27 mouse cellular contexts compared by ENCODE assay signal in genomic region chr3:102128242-102128641, GRCm38 (mm10). TPM values are rescaled to one million over a fixed set of nuclear protein-coding genes. Genes with fewer than 3 reads are reported as not detected.
DNase-seq lines count a peak whose midpoint lies in the region; ATAC-seq and TF ChIP-seq lines count a peak whose summit lies in the region.
"Had no signal": no experiment of that assay in that cellular context is flagged by ENCODE, and none has a peak within 500 bp of the region (broad histone marks: within the 10 kb centered on the region; RNA-seq: fewer than 3 reads in every experiment).

No protein-coding gene starts in this region.

- TF ChIP-seq EP300 in liver, postnatal 0 days (IDR thresholded peaks at IDR 0.05; ENCODE audit: low read depth), result peak; percentile 37; the same call in 1 of the 2 replicates

- H3K36me3 ChIP-seq in liver, embryonic 12.5 days, result no peaks in the 10 kb centered on the region
- H3K36me3 ChIP-seq in liver, embryonic 13.5 days, result no peaks in the 10 kb centered on the region
- no peaks in the 10 kb centered on the region for H3K36me3 ChIP-seq in liver, embryonic 15.5 days (replicated peaks)
- no peaks in the 10 kb centered on the region for H3K36me3 ChIP-seq in liver, postnatal 0 days (replicated peaks; ENCODE audit: insufficient read depth, low read length)
- H3K36me3 ChIP-seq: embryonic facial prominence, embryonic 13.5 days; embryonic facial prominence, embryonic 15.5 days; forebrain, embryonic 10.5 days; forebrain, embryonic 12.5 days had no signal

- WGBS in liver, embryonic 12.5 days (ENCODE audit: insufficient replicate concordance), result 51% methylated on average over 2 of the region's 2 CpGs
- WGBS in liver, embryonic 13.5 days (ENCODE audit: insufficient replicate concordance), result 39% methylated on average over 2 of the region's 2 CpGs
- 28% methylated on average over 2 of the region's 2 CpGs for WGBS in liver, embryonic 15.5 days (ENCODE audit: insufficient replicate concordance)
- 52% methylated on average over 2 of the region's 2 CpGs for WGBS in liver, postnatal 0 days (ENCODE audit: insufficient replicate concordance)

- peak; percentile 78 for ATAC-seq in liver, embryonic 12.5 days
- ATAC-seq in liver, embryonic 13.5 days (ENCODE audit: low read depth), result peak; percentile 79
- ATAC-seq in liver, embryonic 15.5 days (ENCODE audit: insufficient read depth), result peak; percentile 63; the same call in 1 of the 2 replicates
- no peak for ATAC-seq in liver, postnatal 0 days
- ATAC-seq: activated CD4-positive, CD25-positive, alpha-beta regulatory T cell, adult 4 months; forebrain, embryonic 14.5 days; forebrain, embryonic 16.5 days; Patski had no signal

- no peaks in the 10 kb centered on the region for H3K27me3 ChIP-seq in liver, embryonic 12.5 days (replicated peaks)
- no peaks in the 10 kb centered on the region for H3K27me3 ChIP-seq in liver, embryonic 13.5 days
- 0 out of 2 replicates have a peak, but pooled peaks cover 2% of the 10 kb centered on the region for H3K27me3 ChIP-seq in liver, embryonic 15.5 days
- H3K27me3 ChIP-seq in liver, postnatal 0 days (ENCODE audit: insufficient read depth, low read length), result no peaks in the 10 kb centered on the region
- H3K27me3 ChIP-seq: embryonic facial prominence, embryonic 13.5 days; embryonic facial prominence, embryonic 15.5 days; forebrain, embryonic 12.5 days; Patski had no signal

- H3K9me3 ChIP-seq in liver, embryonic 12.5 days (replicated peaks), result no peaks in the 10 kb centered on the region
- H3K9me3 ChIP-seq in liver, embryonic 13.5 days (replicated peaks), result no peaks in the 10 kb centered on the region
- H3K9me3 ChIP-seq in liver, embryonic 15.5 days (replicated peaks), result no peaks in the 10 kb centered on the region
- H3K9me3 ChIP-seq in liver, postnatal 0 days (ENCODE audit: low read length), result no peaks in the 10 kb centered on the region
- H3K9me3 ChIP-seq: embryonic facial prominence, embryonic 13.5 days; embryonic facial prominence, embryonic 15.5 days; forebrain, embryonic 10.5 days; forebrain, embryonic 12.5 days had no signal

- no peak for TF ChIP-seq CTCF in liver, postnatal 0 days (IDR thresholded peaks at IDR 0.05; ENCODE audit: low read depth)

- no peak overlapping the region for H3K4me2 ChIP-seq in liver, embryonic 12.5 days
- no peak overlapping the region for H3K4me2 ChIP-seq in liver, embryonic 13.5 days
- H3K4me2 ChIP-seq in liver, embryonic 15.5 days, result no peak overlapping the region
- H3K4me2 ChIP-seq in liver, postnatal 0 days (ENCODE audit: low read depth, low read length), result no peak overlapping the region
- H3K4me2 ChIP-seq: embryonic facial prominence, embryonic 13.5 days; embryonic facial prominence, embryonic 15.5 days; forebrain, embryonic 12.5 days had no signal

- H3K9ac ChIP-seq in liver, embryonic 12.5 days, result no peak overlapping the region
- no peak overlapping the region for H3K9ac ChIP-seq in liver, embryonic 13.5 days
- no peak overlapping the region for H3K9ac ChIP-seq in liver, embryonic 15.5 days
- no peak overlapping the region for H3K9ac ChIP-seq in liver, postnatal 0 days (replicated peaks)
- H3K9ac ChIP-seq: embryonic facial prominence, embryonic 13.5 days; embryonic facial prominence, embryonic 15.5 days; forebrain, embryonic 12.5 days had no signal

- no peak overlapping the region for H3K27ac ChIP-seq in liver, embryonic 12.5 days
- no peak overlapping the region for H3K27ac ChIP-seq in liver, embryonic 13.5 days
- no peak overlapping the region for H3K27ac ChIP-seq in liver, embryonic 15.5 days (replicated peaks)
- H3K27ac ChIP-seq in liver, postnatal 0 days (ENCODE audit: low read depth), result no peak overlapping the region
- H3K27ac ChIP-seq: embryonic facial prominence, embryonic 13.5 days; embryonic facial prominence, embryonic 15.5 days; forebrain, embryonic 10.5 days; forebrain, embryonic 12.5 days had no signal

- DNase-seq in liver, embryonic 13.5 days, result no peak
- DNase-seq in liver, postnatal 0 days, result no peak
- DNase-seq in thymus, postnatal 14 days, result no peak
- no peak for DNase-seq in adrenal gland, postnatal 36 days
- DNase-seq in spleen, postnatal 36 days (ENCODE audit: low spot score in 2 of 2), result no peak
- DNase-seq: adrenal gland, adult 8-10 months; adrenal gland, postnatal 14 days; cerebellum, adult 11 months; cerebellum, adult 18-20 months; cerebellum, adult 8-10 months; cerebellum, adult 9-11 months; cerebellum, postnatal 14 days; cerebellum, postnatal 36 days; embryo, embryonic 11 days had no signal

- H3K4me1 ChIP-seq in liver, embryonic 12.5 days, result peaks cover 18% of the 10 kb centered on the region
- peaks cover 30% of the 10 kb centered on the region for H3K4me1 ChIP-seq in liver, embryonic 13.5 days (replicated peaks)
- H3K4me1 ChIP-seq in liver, embryonic 15.5 days (replicated peaks), result peaks cover 12% of the 10 kb centered on the region
- H3K4me1 ChIP-seq in liver, postnatal 0 days (ENCODE audit: insufficient read depth), result no peaks in the 10 kb centered on the region
- H3K4me1 ChIP-seq: embryonic facial prominence, embryonic 13.5 days had no signal

- no peak overlapping the region for H3K4me3 ChIP-seq in liver, embryonic 12.5 days
- no peak overlapping the region for H3K4me3 ChIP-seq in liver, embryonic 13.5 days (replicated peaks)
- no peak overlapping the region for H3K4me3 ChIP-seq in liver, embryonic 15.5 days (replicated peaks)
- no peak overlapping the region for H3K4me3 ChIP-seq in liver, postnatal 0 days (ENCODE audit: low read depth, low read length)
- H3K4me3 ChIP-seq: embryonic facial prominence, embryonic 13.5 days; embryonic facial prominence, embryonic 15.5 days; erythroblast, embryonic 14.5 days; forebrain, embryonic 10.5 days; forebrain, embryonic 12.5 days had no signal

RNA-seq across cellular contexts. Expression of gene Casq2, which starts 42.0 kb away (rescaled TPM):
- 0.60 and 0.98 TPM in 2 replicates for polyA plus RNA-seq in liver, embryonic 12.5 days (2016; fragmentation: Nextera tagmentation; extraction: Ambion mirVana)
- polyA plus RNA-seq in liver, embryonic 13.5 days (2015; fragmentation: Nextera tagmentation; extraction: Ambion mirVana), result 1.9 and 2.0 TPM in 2 replicates
- polyA plus RNA-seq in liver, embryonic 15.5 days (2015; fragmentation: Nextera tagmentation; extraction: Ambion mirVana), result 4.6 and 6.5 TPM in 2 replicates
- 0.66 and 3.9 TPM in 2 replicates for polyA plus RNA-seq in liver, postnatal 0 days (2015; fragmentation: Nextera tagmentation; extraction: Ambion mirVana)
- total RNA-seq in adrenal gland, postnatal 36 days (2021), result 1 to 10 TPM in 1 of 2 experiments, under 1 TPM in 1; 0.69 to 1.3 TPM
- total RNA-seq: common myeloid progenitor, adult 5-6 weeks; MEL had no signal
- polyA plus RNA-seq: activated CD4-positive, CD25-positive, alpha-beta regulatory T cell, adult 4 months; erythroblast, embryonic 14.5 days; forebrain, embryonic 10.5 days had no signal
